Mouse (Mus musculus) liver, embryonic 14.5 days (tissue): Measurements from ENCODE around the gene Osbpl6. TPM values are rescaled to one million over a fixed set of nuclear protein-coding genes. Genes with fewer than 3 reads are reported as not detected.

Experiments
- ATAC-seq: fragments of 200-750 bp; cut with Nextera tagmentation; 2 replicates; pipeline ENCODE4 v1.8.0; 2017; ENCODE audit warnings: moderate number of reproducible peaks, mild to moderate bottlenecking, moderate library complexity; ENCODE audit not compliant: insufficient read depth
- DNase-seq, 3 experiments: peaks; one replicate each; pipeline ENCODE4 v3.0.0-alpha.2; 2012 to 2013; ENCODE audit warnings: low read depth in 3 of 3, low spot score in 3 of 3
- H3K27ac ChIP-seq: fragments of 300-500 bp; sonication (generic); 2 replicates; pipeline ENCODE4 v1.5.1; 2014; ENCODE audit warnings: moderate library complexity, mild to moderate bottlenecking, control low read depth, inconsistent platforms
- H3K27me3 ChIP-seq: fragments of 300-500 bp; sonication (generic); 2 replicates; pipeline ENCODE4 v1.6.1; 2014; ENCODE audit warnings: mild to moderate bottlenecking, low read length, moderate library complexity; ENCODE audit not compliant: control insufficient read depth, insufficient read depth
- H3K36me3 ChIP-seq: fragments of 300-500 bp; sonication (generic); replicated peaks from 2 replicates; pipeline ENCODE4 v1.6.1; 2014; ENCODE audit warnings: low read depth; ENCODE audit not compliant: control insufficient read depth, insufficient read depth
- H3K4me1 ChIP-seq, 2 experiments: fragments of 200-500 bp in 1 of 2; fragments of 300-500 bp in 1 of 2; sonication (generic) in 1 of 2; replicated peaks; 2 replicates each; pipeline ENCODE4 v1.6.1; 2012 to 2014; ENCODE audit warnings: antibody characterized with exemption in 1 of 2, inconsistent platforms in 1 of 2, low read length in 1 of 2; ENCODE audit not compliant: control insufficient read depth in 2 of 2, insufficient read depth in 2 of 2
- H3K4me2 ChIP-seq: fragments of 300-500 bp; sonication (generic); 2 replicates; pipeline ENCODE4 v1.6.1; 2014; ENCODE audit warnings: low read depth, mild to moderate bottlenecking, control low read depth, moderate library complexity
- H3K4me3 ChIP-seq, 2 experiments: fragments of 200-500 bp in 1 of 2; fragments of 300-500 bp in 1 of 2; sonication (generic) in 1 of 2; 2 replicates each; pipeline ENCODE4 v1.5.1; 2012 to 2014; ENCODE audit warnings: low read depth in 2 of 2, low read length in 2 of 2, mild to moderate bottlenecking in 2 of 2, control low read depth in 1 of 2, inconsistent platforms in 1 of 2, moderate library complexity in 1 of 2; ENCODE audit not compliant: insufficient read depth in 1 of 2
- H3K9ac ChIP-seq: fragments of 300-500 bp; sonication (generic); replicated peaks from 2 replicates; pipeline ENCODE4 v1.6.1; 2014; ENCODE audit warnings: mild to moderate bottlenecking, control low read depth, moderate library complexity
- H3K9me3 ChIP-seq: fragments of 300-500 bp; sonication (generic); 2 replicates; pipeline ENCODE4 v1.6.1; 2016; ENCODE audit warnings: low read length, mixed read lengths; ENCODE audit not compliant: control insufficient read depth
- CTCF ChIP-seq: IDR thresholded peaks from 2 replicates; pipeline ENCODE4 v1.5.1; 2016; ENCODE audit warnings: antibody characterized with exemption, low read depth, control low read depth
- EP300 ChIP-seq: IDR thresholded peaks from 2 replicates; pipeline ENCODE4 v1.6.1; 2016; ENCODE audit warnings: antibody characterized with exemption, low read depth
- whole genome bisulfite sequencing: fragments of 180-500 bp; shearing (Covaris S2); extraction: QIAGEN DNeasy Blood & Tissue Kit; methylation state at CpG from one replicate; pipeline ENCODE4 v1.1.7; 2014; ENCODE audit not compliant: insufficient replicate concordance; 5-methylcytosine and 5-hydroxymethylcytosine counted together
- polyA plus RNA-seq, 2 experiments: library from polyadenylated mRNA; depleted of rRNA in 1 of 2; stranded (reverse) in 1 of 2; unstranded in 1 of 2; fragments of >200 nt; fragmentation: Nextera tagmentation in 1 of 2; extraction: Ambion mirVana in 1 of 2; gene quantifications; 2 replicates each; pipeline versions ENCODE4 v1.2.1 to v1.2.3; 2012 to 2014

The Osbpl6 gene
- polyA plus RNA-seq, 2 experiments = 0.17 to 0.20 TPM

DNA sequence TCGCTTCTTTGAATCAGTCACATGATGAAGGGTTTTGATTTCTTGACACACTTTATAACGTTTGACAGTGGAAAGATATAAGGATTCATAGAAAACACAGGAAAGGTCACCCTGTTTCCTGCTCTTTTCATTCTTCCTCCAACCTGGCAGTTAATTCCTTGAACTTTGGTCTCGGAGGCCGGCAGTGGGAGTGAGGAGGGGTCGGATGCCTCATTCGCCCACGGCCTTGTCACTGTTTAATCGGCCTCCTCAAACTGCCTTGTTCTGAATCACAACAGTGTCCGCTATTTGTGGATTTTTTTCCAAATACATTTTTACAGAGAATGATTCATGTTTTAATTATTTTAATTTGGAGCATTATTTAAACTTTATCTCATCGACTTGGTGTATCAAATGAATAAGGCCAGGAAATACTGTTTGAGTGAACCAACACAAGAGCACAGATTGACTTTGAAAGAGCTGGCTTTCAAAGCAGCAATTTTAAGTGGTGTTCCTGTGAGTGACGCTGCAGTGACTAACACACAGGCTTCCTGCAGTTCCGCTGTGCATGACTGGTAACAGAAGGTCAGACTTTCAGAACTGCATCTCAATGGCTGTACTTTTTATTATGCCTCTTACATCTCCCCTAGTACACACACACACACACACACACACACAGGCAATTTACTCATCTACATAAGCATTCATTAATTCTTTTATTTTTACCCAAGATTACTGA is 98.0 kb downstream of the Osbpl6 start:
- peak overlapping the region; percentile 18; the same call in 1 of the 2 replicates for H3K4me2 ChIP-seq
- 63% methylated on average over 12 of the region's 12 CpGs for WGBS
- H3K9ac ChIP-seq = no peak overlapping the region
- DNase-seq = no peak
- no peak for TF ChIP-seq EP300
- no peaks in the 10 kb centered on the region for H3K9me3 ChIP-seq
- no peaks in the 10 kb centered on the region for H3K27me3 ChIP-seq
- H3K4me3 ChIP-seq = no peak overlapping the region
- H3K36me3 ChIP-seq = no peaks in the 10 kb centered on the region
- H3K4me1 ChIP-seq = no peaks in the 10 kb centered on the region; a peak in 1 of 4 replicates
- no peak overlapping the region for H3K27ac ChIP-seq
- ATAC-seq = no peak

DNA sequence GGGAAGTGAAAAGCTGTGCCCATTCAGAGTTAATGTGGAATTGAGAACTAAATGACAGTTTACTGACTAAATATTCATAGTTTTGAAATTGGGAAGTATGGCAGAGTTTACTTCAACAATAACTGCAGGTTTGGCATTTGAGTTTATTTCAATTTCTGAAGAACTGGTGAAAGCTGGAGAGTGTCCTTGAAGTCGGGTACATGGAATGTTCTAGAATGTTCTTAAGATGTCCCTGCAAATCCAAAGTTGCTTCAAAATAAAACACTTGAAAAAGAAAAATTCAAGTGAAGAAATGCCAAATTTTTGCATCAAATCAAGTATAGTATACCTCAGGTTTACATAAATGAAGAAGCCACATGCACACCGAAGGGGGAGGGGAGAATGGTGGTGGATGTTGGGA is 98.7 kb downstream of the Osbpl6 start:
- WGBS = 51% methylated on average over 2 of the region's 2 CpGs
- no peaks in the 10 kb centered on the region for H3K27me3 ChIP-seq
- no peak for ATAC-seq

DNA sequence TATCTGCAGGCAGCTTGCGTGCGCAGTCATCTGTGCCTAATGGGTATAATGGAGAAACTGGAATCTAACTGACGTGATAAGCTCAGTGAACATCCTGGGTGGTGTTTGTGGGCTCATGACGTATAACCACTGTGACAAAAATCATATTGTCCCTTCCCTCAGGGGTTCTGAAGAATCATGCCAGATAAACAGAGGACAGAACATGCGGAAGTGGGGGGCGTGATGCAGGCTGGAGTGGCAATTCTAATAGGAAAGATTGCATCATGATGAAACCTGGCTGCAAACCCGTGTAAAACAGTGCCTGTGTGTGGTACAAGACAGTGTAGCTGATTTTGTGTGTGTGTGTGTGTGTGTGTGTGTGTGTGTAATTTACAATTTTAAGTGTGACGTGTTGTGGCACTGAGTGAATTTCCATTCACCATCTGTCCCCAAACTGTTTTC is 105.0 kb downstream of the Osbpl6 start:
- Histone ChIP-seq H3K4me2 (no peak overlapping the region), H3K9me3 (no peaks in the 10 kb centered on the region), H3K4me3 (no peak overlapping the region), H3K27ac (no peak overlapping the region), H3K9ac (no peak overlapping the region), H3K36me3 (no peaks in the 10 kb centered on the region), H3K4me1 (no peaks in the 10 kb centered on the region), H3K27me3 (no peaks in the 10 kb centered on the region)
- TF ChIP-seq EP300 = no peak
- no peak for TF ChIP-seq CTCF
- WGBS = 59% methylated on average over 8 of the region's 8 CpGs
- no peak for ATAC-seq
- DNase-seq = no peak

More for the DNA sequence above, 98.7 kb downstream of the Osbpl6 start:
- no peak overlapping the region for H3K9ac ChIP-seq
- H3K4me3 ChIP-seq = no peak overlapping the region
- no peak for DNase-seq
- no peaks in the 10 kb centered on the region for H3K36me3 ChIP-seq
- no peaks in the 10 kb centered on the region for H3K9me3 ChIP-seq
- no peak overlapping the region for H3K4me2 ChIP-seq
- no peak overlapping the region for H3K27ac ChIP-seq
- TF ChIP-seq CTCF (no peak), EP300 (no peak)
- H3K4me1 ChIP-seq = no peaks in the 10 kb centered on the region; a peak in 1 of 4 replicates

DNA sequence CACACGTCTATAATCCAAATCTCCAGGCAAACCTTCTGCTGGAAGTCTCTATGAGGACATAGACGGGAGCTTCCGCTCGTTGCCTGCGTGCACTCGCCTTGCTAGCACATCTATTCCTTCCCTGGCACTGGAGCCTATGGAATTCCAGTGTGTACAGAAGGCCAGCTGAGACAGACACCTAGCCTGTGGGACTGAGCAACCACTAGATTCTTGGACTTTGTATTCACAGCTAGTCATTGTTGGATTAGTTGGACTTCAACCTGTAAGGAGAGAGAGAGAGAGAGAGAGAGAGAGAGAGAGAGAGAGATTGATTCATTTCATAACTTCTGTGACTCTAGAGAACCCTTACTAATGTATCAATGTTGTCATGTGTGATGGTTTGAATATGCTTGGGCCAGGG is 105.8 kb downstream of the Osbpl6 start:
- no peak for ATAC-seq
- WGBS = 70% methylated on average over 6 of the region's 6 CpGs

DNA sequence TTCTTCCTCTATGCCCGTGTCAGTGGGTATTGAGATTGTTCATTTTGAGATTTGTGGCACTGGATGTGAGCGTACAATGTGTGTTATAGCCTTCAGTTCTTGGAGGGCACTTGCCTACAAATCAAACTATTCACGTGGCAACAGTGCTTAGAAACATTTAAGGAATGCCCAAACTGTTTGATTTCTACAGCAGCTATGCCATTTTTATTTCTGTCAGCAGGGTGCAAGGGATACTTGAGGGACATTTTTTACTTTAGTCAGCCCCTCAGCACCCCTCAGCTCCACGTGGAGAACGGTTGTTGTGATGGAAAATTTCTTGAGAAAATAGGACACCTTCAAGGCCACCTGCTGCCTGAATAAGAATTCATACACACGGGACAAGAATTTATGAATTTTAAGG is 106.6 kb downstream of the Osbpl6 start:
- Histone ChIP-seq H3K4me2 (no peak overlapping the region), H3K27me3 (no peaks in the 10 kb centered on the region), H3K9me3 (no peaks in the 10 kb centered on the region), H3K27ac (no peak overlapping the region), H3K36me3 (no peaks in the 10 kb centered on the region), H3K4me1 (no peaks in the 10 kb centered on the region), H3K9ac (no peak overlapping the region), H3K4me3 (no peak overlapping the region)
- DNase-seq (no peak), ATAC-seq (no peak)
- WGBS = 58% methylated on average over 6 of the region's 6 CpGs
- TF ChIP-seq EP300 (no peak), CTCF (no peak)

More for the DNA sequence above, 105.8 kb downstream of the Osbpl6 start:
- H3K27me3 ChIP-seq = no peaks in the 10 kb centered on the region
- H3K4me3 ChIP-seq = no peak overlapping the region
- no peaks in the 10 kb centered on the region for H3K9me3 ChIP-seq
- TF ChIP-seq CTCF (no peak), EP300 (no peak)
- no peak overlapping the region for H3K27ac ChIP-seq
- no peak overlapping the region for H3K4me2 ChIP-seq
- no peak overlapping the region for H3K9ac ChIP-seq
- H3K4me1 ChIP-seq = no peaks in the 10 kb centered on the region
- H3K36me3 ChIP-seq = no peaks in the 10 kb centered on the region
- no peak for DNase-seq
